ENCODE assay signal across 11 mouse cellular contexts in genomic region chr13:63713137-63713536, GRCm38 (mm10).
DNase-seq lines count a peak whose midpoint lies in the region; ATAC-seq and TF ChIP-seq lines count a peak whose summit lies in the region.
"Had no signal": no experiment of that assay in that cellular context is flagged by ENCODE, and none has a peak within 500 bp of the region (broad histone marks: within the 10 kb centered on the region; RNA-seq: fewer than 3 reads in every experiment).

No protein-coding gene starts in this region.

- H3K27ac ChIP-seq in kidney, postnatal 0 days: no peak overlapping the region
- H3K27ac ChIP-seq in midbrain, postnatal 0 days (ENCODE audit: low read depth, low read length): no peak overlapping the region
- H3K27ac ChIP-seq in midbrain, embryonic 10.5 days (replicated peaks): no peak overlapping the region
- H3K27ac ChIP-seq in midbrain, embryonic 16.5 days (ENCODE audit: low read length): no peak overlapping the region
- H3K27ac ChIP-seq: forebrain, embryonic 10.5 days had no signal

- no peak overlapping the region for H3K4me3 ChIP-seq in kidney, postnatal 0 days (replicated peaks; ENCODE audit: low read depth, low read length)
- no peak overlapping the region for H3K4me3 ChIP-seq in midbrain, postnatal 0 days (ENCODE audit: low read depth, low read length)
- H3K4me3 ChIP-seq in midbrain, embryonic 10.5 days: no peak overlapping the region
- H3K4me3 ChIP-seq in midbrain, embryonic 16.5 days (ENCODE audit: low read depth, low read length): no peak overlapping the region
- H3K4me3 ChIP-seq: forebrain, embryonic 10.5 days had no signal

- in situ Hi-C loops in Patski (cut with MboI; ENCODE audit: low pct_unique_long_range_greater_than_20kb): no loop called here

- ATAC-seq in kidney, postnatal 0 days (replicated peaks; ENCODE audit: low FRiP score, low read depth): no peak
- ATAC-seq in midbrain, postnatal 0 days (ENCODE audit: low FRiP score): no peak
- no peak for ATAC-seq in Patski
- ATAC-seq in midbrain, embryonic 16.5 days: no peak

- no peak for DNase-seq in kidney, postnatal 0 days (ENCODE audit: low spot score)
- DNase-seq in kidney, adult 18-20 months: no peak
- DNase-seq in midbrain, postnatal 0 days (ENCODE audit: low spot score): no peak
- no peak for DNase-seq in midbrain, embryonic 10.5 days (ENCODE audit: low spot score)
- no peak for DNase-seq in Patski (ENCODE audit: low read depth, low spot score)
- no peak for DNase-seq in urinary bladder, adult 18-20 months (ENCODE audit: low spot score in 2 of 2)
- DNase-seq: adrenal gland, adult 8-10 months; cerebellum, adult 9-10 months; gastrocnemius, postnatal 36 days had no signal

- no peaks in the 10 kb centered on the region for H3K36me3 ChIP-seq in kidney, postnatal 0 days (ENCODE audit: insufficient read depth, low read length)
- H3K36me3 ChIP-seq in midbrain, postnatal 0 days (ENCODE audit: insufficient read depth, low read length): no peaks in the 10 kb centered on the region
- H3K36me3 ChIP-seq in midbrain, embryonic 10.5 days: no peaks in the 10 kb centered on the region
- H3K36me3 ChIP-seq in midbrain, embryonic 16.5 days (ENCODE audit: control insufficient read depth, insufficient read depth, low read length): no peaks in the 10 kb centered on the region
- H3K36me3 ChIP-seq: forebrain, embryonic 10.5 days had no signal

- POLR2A ChIA-PET in Patski (lab: Charles Lee): no interaction called here

- no peaks in the 10 kb centered on the region for H3K9me3 ChIP-seq in kidney, postnatal 0 days (replicated peaks; ENCODE audit: low read length)
- H3K9me3 ChIP-seq in midbrain, postnatal 0 days (ENCODE audit: low read length): 0 out of 2 replicates have a peak, but pooled peaks cover 4% of the 10 kb centered on the region
- 0 out of 2 replicates have a peak, but pooled peaks cover 8% of the 10 kb centered on the region for H3K9me3 ChIP-seq in midbrain, embryonic 10.5 days (replicated peaks)
- peaks cover 2% of the 10 kb centered on the region; the same call in 1 of the 2 replicates for H3K9me3 ChIP-seq in midbrain, embryonic 16.5 days (replicated peaks; ENCODE audit: control insufficient read depth, low read length, poor library complexity, severe bottlenecking)
- H3K9me3 ChIP-seq: forebrain, embryonic 10.5 days had no signal

- CTCF ChIA-PET in Patski (lab: Charles Lee): no interaction called here

- 96% methylated on average over 3 of the region's 3 CpGs for whole genome bisulfite sequencing in kidney, postnatal 0 days
- 94% methylated on average over 3 of the region's 3 CpGs for WGBS in midbrain, postnatal 0 days
- 88% methylated on average over 3 of the region's 3 CpGs for WGBS in midbrain, embryonic 10.5 days
- 92% methylated on average over 3 of the region's 3 CpGs for WGBS in midbrain, embryonic 16.5 days

- H3K9ac ChIP-seq in kidney, postnatal 0 days (ENCODE audit: low read depth, low read length): no peak overlapping the region
- no peak overlapping the region for H3K9ac ChIP-seq in midbrain, postnatal 0 days (replicated peaks; ENCODE audit: low read length, poor library complexity, severe bottlenecking)
- no peak overlapping the region for H3K9ac ChIP-seq in midbrain, embryonic 16.5 days (ENCODE audit: low read depth, low read length)

- 0 out of 2 replicates have a peak, but pooled peaks have one; percentile 24 for TF ChIP-seq CTCF in kidney, postnatal 0 days (IDR thresholded peaks at IDR 0.05; ENCODE audit: low read depth)
- peak; percentile 28; the same call in 1 of the 2 replicates for TF ChIP-seq CTCF in midbrain, postnatal 0 days (IDR thresholded peaks at IDR 0.05)
- peak; percentile 56 for TF ChIP-seq CTCF in Patski (IDR thresholded peaks at IDR 0.05)

- H3K27me3 ChIP-seq in kidney, postnatal 0 days (ENCODE audit: insufficient read depth, low read length): no peaks in the 10 kb centered on the region
- H3K27me3 ChIP-seq in midbrain, postnatal 0 days (ENCODE audit: insufficient read depth, low read length): no peaks in the 10 kb centered on the region
- no peaks in the 10 kb centered on the region for H3K27me3 ChIP-seq in midbrain, embryonic 10.5 days (ENCODE audit: low read depth, poor library complexity, severe bottlenecking)
- no peaks in the 10 kb centered on the region for H3K27me3 ChIP-seq in Patski
- no peaks in the 10 kb centered on the region for H3K27me3 ChIP-seq in midbrain, embryonic 16.5 days (ENCODE audit: control insufficient read depth, insufficient read depth, low read depth, low read length)

- H3K4me1 ChIP-seq in kidney, postnatal 0 days (replicated peaks; ENCODE audit: insufficient read depth, low read length): no peaks in the 10 kb centered on the region
- no peaks in the 10 kb centered on the region for H3K4me1 ChIP-seq in midbrain, postnatal 0 days (ENCODE audit: insufficient read depth, low read length)
- H3K4me1 ChIP-seq in midbrain, embryonic 10.5 days: no peaks in the 10 kb centered on the region
- H3K4me1 ChIP-seq in midbrain, embryonic 16.5 days (ENCODE audit: control insufficient read depth, insufficient read depth, low read length): no peaks in the 10 kb centered on the region
- H3K4me1 ChIP-seq: forebrain, embryonic 10.5 days had no signal

- no peak overlapping the region for H3K4me2 ChIP-seq in kidney, postnatal 0 days (ENCODE audit: low read length)
- H3K4me2 ChIP-seq in midbrain, postnatal 0 days (ENCODE audit: low read depth, low read length, poor library complexity, severe bottlenecking): no peak overlapping the region
- H3K4me2 ChIP-seq in midbrain, embryonic 16.5 days (ENCODE audit: low read length): no peak overlapping the region
